Mouse (Mus musculus) gastrocnemius, postnatal 36 days (tissue): Measurements from ENCODE around the gene Vti1b. TPM values are rescaled to one million over a fixed set of nuclear protein-coding genes. Genes with fewer than 3 reads are reported as not detected.
A peak's percentile ranks its signal among the peaks of the same experiment; 100 is the strongest.
"Not testable (repeated sequence)": the region's sequence is repeated elsewhere in the genome, so short reads cannot be mapped to it uniquely, and the experiment has no call there.

Experiments
- DNase-seq, 2 experiments: peaks; one replicate each; pipeline ENCODE4 v3.0.0; 2022
- intact Hi-C: fragments of 180-260 bp; cut with DNase I; formaldehyde crosslinking; loops from one replicate; pipeline ENCODE4 v1.15.1; 2025
- long read RNA-seq, 2 experiments: library from polyadenylated mRNA; stranded (forward); transcript quantifications; one replicate each; pipeline ENCODE4 v2.0.0; 2021
- total RNA-seq, 2 experiments: library from RNA; stranded (reverse); gene quantifications; 2 replicates each; pipeline ENCODE4 v1.2.3; 2021

The Vti1b gene
- total RNA-seq = 10 to 100 TPM; 63.1 to 68.7 TPM
- long read RNA-seq, experiment 1, transcript Vti1b-201 (6 exons, 1,490 nt) = major isoform, 73 of 104 reads
- long read RNA-seq, experiment 1, partial matches to known transcripts = 4 of 104 reads
- long read RNA-seq, experiment 1, other reads (novel, unspliced or antisense) = 25 of 104 reads
- long read RNA-seq, experiment 2, transcript Vti1b-201 (6 exons, 1,490 nt) = major isoform, 100 of 132 reads
- long read RNA-seq, experiment 2, partial matches to known transcripts = 3 of 132 reads
- long read RNA-seq, experiment 2, other reads (novel, unspliced or antisense) = 28 of 132 reads

- peak; percentile 85 to 96 for DNase-seq
- intact Hi-C loops = no loop called here
Observed at GRCm38 (mm10) chr12:79172019-79172941, at the start of gene Vti1b. Gene Vti1b, minus strand, starts transcription at chr12:79172667.

GRCm38 (mm10) chr12:79217511-79217910, 45.0 kb upstream of the Vti1b start:
- intact Hi-C loops = no loop called here
- no peak for DNase-seq

- intact Hi-C loops = no loop called here
- no peak for DNase-seq
Observed at GRCm38 (mm10) chr12:79211447-79211846, 39.0 kb upstream of the Vti1b start.

- intact Hi-C loops = no loop called here
- no peak for DNase-seq
Observed at GRCm38 (mm10) chr12:79208703-79209464, 36.4 kb upstream of the Vti1b start, which contains the start of gene Rdh12. Gene Rdh12, plus strand, starts transcription at chr12:79208914.

GRCm38 (mm10) chr12:79201882-79202281, 29.4 kb upstream of the Vti1b start:
- DNase-seq = no peak
- intact Hi-C loops = no loop called here

- intact Hi-C loops = no loop called here
- no peak for DNase-seq
Observed at GRCm38 (mm10) chr12:79197105-79197504, 24.6 kb upstream of the Vti1b start.

- intact Hi-C loops = loop anchor here (5.0 kb wide), 1 partner anchor 69 kb away; no protein-coding TSS in a partner anchor
- peak in 1 of 2 experiments; percentile 53 for DNase-seq
Observed at GRCm38 (mm10) chr12:79193441-79193840, 21.0 kb upstream of the Vti1b start.

GRCm38 (mm10) chr12:79192193-79192592, 19.7 kb upstream of the Vti1b start, which contains the start of gene Rdh11:
Gene Rdh11, minus strand, starts transcription at chr12:79192293.
- intact Hi-C loops = loop anchor here (5.0 kb wide), 1 partner anchor 70 kb away; no protein-coding TSS in a partner anchor

GRCm38 (mm10) chr12:79191701-79192100, 19.2 kb upstream of the Vti1b start:
- DNase-seq = peak; percentile 62 to 69
- intact Hi-C loops = loop anchor here (5.0 kb wide), 1 partner anchor 71 kb away; no protein-coding TSS in a partner anchor

More at GRCm38 (mm10) chr12:79192193-79192592, 19.7 kb upstream of the Vti1b start, which contains the start of gene Rdh11:
- DNase-seq = no peak

GRCm38 (mm10) chr12:79190931-79191673, 18.6 kb upstream of the Vti1b start:
- DNase-seq = no peak
- intact Hi-C loops = loop anchor here (5.0 kb wide), 1 partner anchor 71 kb away; no protein-coding TSS in a partner anchor

- DNase-seq, intact Hi-C loops: not testable (repeated sequence)
Observed at GRCm38 (mm10) chr12:79185160-79185559, 12.7 kb upstream of the Vti1b start.

GRCm38 (mm10) chr12:79175998-79176397, 3.5 kb upstream of the Vti1b start:
- DNase-seq = no peak
- intact Hi-C loops = no loop called here

- DNase-seq = no peak
- intact Hi-C loops = no loop called here
Observed at GRCm38 (mm10) chr12:79173721-79174120, 1.3 kb upstream of the Vti1b start.

- intact Hi-C loops = no loop called here
- no peak for DNase-seq
Observed at GRCm38 (mm10) chr12:79171269-79171995, 1.0 kb downstream of the Vti1b start.

- DNase-seq = no peak
- intact Hi-C loops = no loop called here
Observed at GRCm38 (mm10) chr12:79170421-79170820, 2.0 kb downstream of the Vti1b start.

- no peak for DNase-seq
- intact Hi-C loops = no loop called here
Observed at GRCm38 (mm10) chr12:79169173-79169572, 3.3 kb downstream of the Vti1b start.

GRCm38 (mm10) chr12:79162876-79163275, 9.6 kb downstream of the Vti1b start:
- intact Hi-C loops = no loop called here
- no peak for DNase-seq

GRCm38 (mm10) chr12:79149653-79150052, 22.8 kb downstream of the Vti1b start:
- DNase-seq = no peak
- intact Hi-C loops = no loop called here

- no peak for DNase-seq
- intact Hi-C loops = no loop called here
Observed at GRCm38 (mm10) chr12:79141384-79141783, 31.1 kb downstream of the Vti1b start.
